Mouse (Mus musculus) bone marrow macrophage, adult 2 months (primary cell): ENCODE data around the gene Mcu.

ENCODE experiments used
- CTCF ChIP-seq: IDR thresholded peaks from 2 replicates; pipeline ENCODE4 v1.5.1; 2012; ENCODE audit warnings: low read depth, mild to moderate bottlenecking, low read length, moderate library complexity
- POLR2A ChIP-seq: IDR thresholded peaks from 2 replicates; pipeline ENCODE4 v1.6.1; 2012; ENCODE audit warnings: mild to moderate bottlenecking, low read depth, low read length, borderline replicate concordance

- TF ChIP-seq CTCF (no peak), POLR2A (no peak)
Observed at GRCm38 (mm10) chr10:59462307-59462706, 154.2 kb downstream of the Mcu start.
